Mouse (Mus musculus) lung, postnatal 14 days (tissue): ENCODE measurements around the gene Ndufv1.
A peak's percentile ranks its signal among the peaks of the same experiment; 100 is the strongest.
"Not testable (repeated sequence)": the region's sequence is repeated elsewhere in the genome, so short reads cannot be mapped to it uniquely, and the experiment has no call there.

ENCODE experiments used
- DNase-seq: peaks from one replicate; pipeline ENCODE4 v3.0.0; 2021

Ndufv1 gene

GRCm38 (mm10) chr19:4012432-4013022 is at the start of gene Ndufv1:
Gene Ndufv1, minus strand, starts transcription at chr19:4012806.
- peak; percentile 96 for DNase-seq

GRCm38 (mm10) chr19:4060899-4061465 is 48.4 kb upstream of the Ndufv1 start:
- DNase-seq: no peak

GRCm38 (mm10) chr19:4060044-4060898 is 47.7 kb upstream of the Ndufv1 start:
- DNase-seq: not testable (repeated sequence)

GRCm38 (mm10) chr19:4059069-4059740 is 46.6 kb upstream of the Ndufv1 start, which contains the start of gene Gstp3:
Gene Gstp3, minus strand, starts transcription at chr19:4059569.
- DNase-seq: peak; percentile 26

GRCm38 (mm10) chr19:4058581-4058980 is 46.0 kb upstream of the Ndufv1 start:
- no peak for DNase-seq

- no peak for DNase-seq
Observed at GRCm38 (mm10) chr19:4057962-4058361, 45.4 kb upstream of the Ndufv1 start.

- DNase-seq: no peak
Observed at GRCm38 (mm10) chr19:4057389-4057788, 44.8 kb upstream of the Ndufv1 start.

GRCm38 (mm10) chr19:4056727-4057126 is 44.1 kb upstream of the Ndufv1 start:
- no peak for DNase-seq

GRCm38 (mm10) chr19:4055947-4056693 is 43.5 kb upstream of the Ndufv1 start:
- DNase-seq: no peak

GRCm38 (mm10) chr19:4055216-4055946 is 42.8 kb upstream of the Ndufv1 start:
- DNase-seq: no peak

- no peak for DNase-seq
Observed at GRCm38 (mm10) chr19:4054613-4055012, 42.0 kb upstream of the Ndufv1 start.

GRCm38 (mm10) chr19:4052516-4053030 is 40.0 kb upstream of the Ndufv1 start:
- DNase-seq: no peak

- peak; percentile 86 for DNase-seq
Observed at GRCm38 (mm10) chr19:4051741-4052515, 39.3 kb upstream of the Ndufv1 start.

- no peak for DNase-seq
Observed at GRCm38 (mm10) chr19:4051016-4051415, 38.4 kb upstream of the Ndufv1 start.

- DNase-seq: not testable (repeated sequence)
Observed at GRCm38 (mm10) chr19:4049069-4049468, 36.5 kb upstream of the Ndufv1 start.

GRCm38 (mm10) chr19:4047859-4048258 is 35.3 kb upstream of the Ndufv1 start:
- DNase-seq: peak; percentile 93

GRCm38 (mm10) chr19:4046866-4047254 is 34.3 kb upstream of the Ndufv1 start:
- no peak for DNase-seq

- DNase-seq: peak; percentile 81
Observed at GRCm38 (mm10) chr19:4045966-4046865, 33.6 kb upstream of the Ndufv1 start, which contains the start of gene Gstp2. Gene Gstp2, minus strand, starts transcription at chr19:4046023.

- not testable (repeated sequence) for DNase-seq
Observed at GRCm38 (mm10) chr19:4044109-4044508, 31.5 kb upstream of the Ndufv1 start.

GRCm38 (mm10) chr19:4042124-4042523 is 29.5 kb upstream of the Ndufv1 start:
- peak; percentile 46 for DNase-seq
